Mouse (Mus musculus): ENCODE results near the gene Pla2g2f.

Pla2g2f gene

DNA sequence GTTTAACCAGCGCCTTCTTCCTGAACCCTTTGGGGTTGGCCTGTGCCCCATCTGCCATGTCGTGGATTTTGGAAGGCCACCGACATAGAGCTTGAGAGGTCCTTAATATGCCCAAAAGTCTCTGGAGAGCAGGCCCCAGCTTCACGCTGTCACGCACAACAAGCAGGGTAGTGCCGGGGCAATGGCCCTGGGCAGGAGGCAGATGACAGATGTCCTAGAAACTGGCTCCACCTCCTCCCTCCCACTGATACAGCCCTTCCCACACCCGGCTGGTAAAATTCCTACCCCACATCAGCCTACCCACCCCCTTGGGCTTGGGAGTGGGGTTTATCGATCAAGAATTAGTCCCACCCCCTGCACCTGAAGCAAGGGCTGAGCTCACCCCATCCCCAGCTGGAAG, at the start of gene Pla2g2f:
Pla2g2f (minus strand) TSS at position 211 of the 400 bp plus-strand sequence.
- no peak for DNase-seq (ENCODE audit: low spot score)

DNA sequence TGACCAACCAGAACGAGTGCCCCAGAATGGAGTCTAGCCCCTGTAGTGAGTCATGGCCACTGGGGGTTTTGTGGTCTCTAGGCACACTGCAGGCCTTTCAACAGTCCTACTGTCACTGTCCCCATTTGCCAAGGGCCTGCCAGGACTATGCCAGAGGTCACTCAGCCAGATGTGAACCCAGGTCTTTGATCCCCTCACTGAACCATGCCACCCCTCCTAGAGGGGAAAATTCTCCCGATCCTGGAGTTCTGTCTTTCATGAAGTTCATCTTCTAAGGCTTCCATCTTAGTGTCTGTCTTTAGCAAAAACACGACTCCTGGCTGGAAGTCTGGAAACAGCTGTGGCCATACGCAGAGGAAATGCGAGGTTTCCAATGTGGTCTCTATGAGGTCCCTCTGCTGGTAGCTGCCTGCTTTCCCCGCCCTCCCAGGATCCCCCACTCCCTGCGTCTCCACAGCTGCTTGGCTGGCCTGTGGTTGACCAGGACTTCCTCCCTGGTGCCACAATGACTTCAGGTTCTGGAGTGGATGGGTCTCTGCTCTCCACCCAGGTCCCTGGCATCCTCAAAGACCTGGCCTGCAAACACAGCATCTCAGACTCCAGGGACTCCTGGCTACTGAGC, 49.6 kb upstream of the Pla2g2f start:
- DNase-seq (ENCODE audit: low spot score) = no peak

DNA sequence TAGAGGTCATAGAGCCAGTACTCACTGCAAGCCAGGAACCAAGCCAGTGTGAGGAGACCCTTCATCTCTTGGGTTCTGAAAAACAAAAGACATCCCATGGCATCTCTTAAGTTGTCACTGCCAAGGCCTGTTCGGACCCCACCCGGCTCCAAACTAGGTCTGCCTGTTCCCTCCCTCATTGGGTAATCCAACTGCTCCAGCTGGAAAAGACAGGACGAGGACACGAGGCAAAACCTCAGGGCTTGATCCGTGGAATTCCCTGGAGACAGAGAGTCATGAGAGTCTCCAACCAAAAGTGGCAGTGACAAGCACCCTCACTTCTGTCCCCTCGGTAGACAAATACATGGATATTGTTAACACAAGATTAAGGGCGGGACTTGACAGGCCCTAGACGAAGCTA, 48.7 kb upstream of the Pla2g2f start:
- no peak for DNase-seq (ENCODE audit: low spot score)

DNA sequence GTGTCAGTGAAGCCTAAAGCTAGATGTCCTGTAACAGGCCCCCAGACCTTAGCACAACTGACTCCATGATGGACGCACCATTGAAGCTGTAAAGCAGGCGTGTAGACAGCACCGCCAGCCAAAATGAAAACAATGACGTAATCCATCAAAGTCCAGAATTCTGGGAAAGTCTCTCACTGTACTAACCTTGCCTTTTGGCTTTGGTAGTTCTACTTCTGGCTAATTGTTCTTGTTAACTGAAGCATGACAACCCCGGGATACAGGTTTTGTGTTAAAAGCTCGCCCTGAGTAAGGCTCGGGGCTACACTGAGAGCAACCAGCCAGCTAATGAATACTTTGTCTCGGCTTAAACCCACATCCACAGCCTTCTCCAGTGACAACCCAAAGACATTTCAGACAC, 47.8 kb upstream of the Pla2g2f start:
- DNase-seq (ENCODE audit: low spot score) = no peak

DNA sequence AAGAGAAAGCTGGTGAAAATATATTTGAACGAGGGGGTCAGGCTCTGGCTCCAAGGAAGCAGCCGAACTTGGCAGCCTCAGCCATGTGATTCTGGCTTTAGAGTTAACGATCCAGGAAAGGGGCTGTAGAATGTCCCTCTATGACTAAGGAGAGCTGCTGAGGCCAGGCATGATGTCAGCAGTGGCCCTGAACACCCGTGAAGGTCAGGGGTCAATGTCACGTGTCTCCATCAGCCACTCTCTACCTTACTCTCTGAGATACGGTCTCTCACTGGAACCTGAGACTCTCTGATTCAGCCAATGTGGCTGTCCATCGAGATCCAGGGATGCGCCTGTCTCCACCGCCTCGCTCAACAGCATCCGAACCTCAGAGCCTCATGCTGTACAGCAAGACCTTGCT, 45.5 kb upstream of the Pla2g2f start:
- no peak for DNase-seq (ENCODE audit: low spot score)

DNA sequence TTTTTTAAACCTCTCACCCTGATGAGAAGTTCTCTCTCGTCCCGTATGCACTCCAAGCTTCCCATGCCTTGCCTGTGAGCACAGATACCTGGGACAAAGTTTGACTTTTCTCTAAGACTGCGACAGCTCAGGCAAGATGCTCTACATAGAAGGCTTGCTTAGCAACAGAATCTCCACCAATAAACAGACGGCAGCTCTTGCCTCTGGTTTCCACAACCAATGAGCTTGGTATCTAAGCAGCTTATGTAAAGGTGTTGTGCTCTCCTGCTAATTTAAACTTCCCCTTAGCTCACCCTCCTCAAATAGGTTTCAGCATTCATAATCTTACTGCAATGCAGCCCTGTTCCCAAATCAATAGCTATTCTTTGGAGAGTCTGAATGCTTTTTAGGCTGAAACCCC, 44.2 kb upstream of the Pla2g2f start:
- DNase-seq (ENCODE audit: low spot score) = no peak

DNA sequence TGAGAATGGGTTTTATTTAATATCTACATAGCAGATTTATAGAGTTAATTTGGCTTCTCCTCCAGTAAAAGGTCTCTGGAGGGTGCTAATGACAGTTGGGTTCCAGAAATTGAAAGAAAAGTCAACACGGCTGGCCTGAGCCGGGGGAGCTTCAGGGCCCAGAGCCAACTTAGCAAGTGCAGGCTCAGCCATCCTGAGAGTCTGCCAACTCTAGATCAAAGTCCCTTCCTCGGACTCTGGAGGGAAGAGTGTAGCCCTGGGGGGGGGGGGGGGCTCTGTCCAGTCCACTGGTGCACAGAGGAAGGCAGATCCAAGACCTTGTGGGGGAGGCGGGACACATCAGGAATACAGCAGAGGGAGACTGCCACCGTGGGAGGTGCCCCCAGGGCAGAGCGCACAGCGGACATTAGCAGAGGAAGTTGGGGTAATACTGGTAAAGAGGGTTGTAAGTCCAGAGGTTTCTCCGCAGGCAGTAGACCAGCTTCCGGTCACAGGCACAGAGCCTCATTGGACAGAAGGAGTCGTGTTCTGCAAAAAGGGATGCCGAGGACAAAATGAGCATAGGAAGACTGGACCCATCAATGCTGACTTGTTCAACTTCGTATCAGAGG, 42.8 kb upstream of the Pla2g2f start:
- no peak for DNase-seq (ENCODE audit: low spot score)

DNA sequence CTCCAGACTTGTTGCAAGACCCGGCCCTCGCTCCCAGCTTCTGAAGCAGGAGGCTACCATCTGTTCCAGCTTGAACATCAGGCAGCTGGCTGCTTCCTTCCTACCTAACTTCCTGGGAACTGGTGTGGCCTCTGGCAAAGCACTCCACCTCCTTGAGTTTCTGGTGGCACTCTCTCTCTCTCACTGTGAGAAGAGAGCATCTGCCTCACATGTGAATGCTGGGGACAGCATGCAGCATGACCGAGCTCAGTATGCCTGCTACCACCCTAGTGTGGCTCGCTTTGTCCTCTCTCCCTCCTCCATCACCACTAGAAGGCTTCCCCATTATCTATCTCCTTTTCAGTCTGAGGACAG, 39.8 kb upstream of the Pla2g2f start:
- DNase-seq (ENCODE audit: low spot score) = no peak

DNA sequence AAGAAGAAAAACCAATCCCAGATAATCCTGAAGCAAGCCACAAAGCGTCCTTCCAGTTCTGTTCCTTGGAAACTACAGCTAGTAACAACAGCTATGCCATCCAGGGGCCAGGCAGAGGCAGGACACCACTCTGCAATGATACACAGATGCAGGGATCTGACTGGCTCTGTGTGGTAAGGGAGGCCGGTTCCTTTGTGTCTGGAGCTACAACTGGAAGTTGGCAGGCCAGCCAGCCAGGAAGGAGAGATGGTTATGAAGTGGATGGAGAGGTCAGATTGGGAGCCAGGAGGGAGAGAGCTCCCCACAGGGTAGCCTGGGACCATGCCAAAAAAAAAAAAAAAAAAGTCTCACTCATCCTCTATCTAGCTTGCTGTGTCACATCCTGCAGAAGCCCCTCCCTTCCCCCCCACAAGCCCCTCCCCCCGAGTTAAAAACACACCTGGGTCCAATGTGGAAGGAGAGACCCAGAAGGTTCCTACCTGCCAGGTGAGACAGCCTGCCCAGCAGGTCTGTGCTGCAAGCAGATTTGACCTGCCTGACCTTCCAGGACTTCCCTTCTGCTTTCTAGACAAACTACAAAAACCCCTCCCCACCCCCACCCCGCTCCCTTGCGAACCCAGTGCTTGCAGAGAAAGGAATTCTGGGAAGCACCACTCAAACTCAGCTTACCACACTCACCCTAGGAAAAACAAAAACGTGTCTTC, 39.2 kb upstream of the Pla2g2f start:
- DNase-seq (ENCODE audit: low spot score) = no peak

DNA sequence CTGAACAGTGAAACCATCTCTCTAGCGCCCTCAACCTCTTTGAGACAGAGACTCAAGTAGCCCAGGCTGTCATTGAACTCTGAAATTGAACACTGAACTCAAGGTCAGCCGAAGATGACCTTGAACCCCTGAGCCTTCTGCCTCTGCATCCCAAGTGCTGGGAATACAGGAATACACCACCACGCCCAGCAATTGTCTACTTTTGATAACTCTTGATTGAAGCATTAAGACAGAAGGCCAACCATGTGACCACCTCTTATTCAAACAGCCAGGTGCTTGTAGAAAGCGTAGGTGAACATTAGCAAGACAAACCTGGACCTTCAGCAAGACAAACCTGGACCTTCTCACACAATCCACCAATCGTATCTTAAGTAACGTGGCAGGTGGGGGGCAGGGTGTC, 36.9 kb upstream of the Pla2g2f start:
- no peak for DNase-seq (ENCODE audit: low spot score)

DNA sequence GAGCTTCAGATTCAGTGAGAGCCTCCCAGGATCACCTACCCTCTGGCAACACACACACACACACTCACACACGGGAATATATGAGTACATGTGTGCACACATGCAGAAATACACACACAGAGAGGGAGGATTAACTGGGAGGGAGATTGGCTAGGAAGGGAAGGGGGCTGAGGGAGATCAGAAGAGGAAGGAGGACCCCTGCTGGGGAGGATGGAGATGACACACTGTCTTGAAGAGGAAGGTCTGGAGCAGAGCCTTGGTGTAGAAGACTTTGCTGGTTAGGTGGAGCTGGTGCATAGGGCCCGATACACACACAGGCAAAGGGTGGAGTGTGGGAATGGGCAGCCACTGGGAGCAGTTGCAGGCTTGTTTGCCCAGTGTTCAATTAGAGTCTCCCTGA, 35.9 kb upstream of the Pla2g2f start:
- peak; percentile 32 for DNase-seq (ENCODE audit: low spot score)

DNA sequence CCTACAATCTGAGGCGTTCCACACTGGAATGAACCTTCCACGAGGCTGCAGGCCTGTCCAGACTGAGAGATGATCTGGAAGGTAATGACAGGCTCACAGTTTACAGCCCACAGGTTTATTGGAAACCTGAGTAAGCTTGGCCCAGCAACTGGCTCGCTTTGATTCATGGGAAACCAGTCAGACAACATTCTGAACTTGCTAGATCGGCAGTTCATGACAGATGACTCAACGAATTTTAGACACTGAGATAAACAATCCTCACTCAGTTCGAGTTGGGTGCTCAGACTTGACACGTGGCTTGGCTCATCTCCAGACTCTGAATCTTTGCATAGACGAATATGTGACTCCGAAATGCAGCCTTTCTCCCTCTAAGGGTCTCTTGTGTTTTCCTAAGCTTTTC, 35.2 kb upstream of the Pla2g2f start:
- DNase-seq (ENCODE audit: low spot score) = no peak

DNA sequence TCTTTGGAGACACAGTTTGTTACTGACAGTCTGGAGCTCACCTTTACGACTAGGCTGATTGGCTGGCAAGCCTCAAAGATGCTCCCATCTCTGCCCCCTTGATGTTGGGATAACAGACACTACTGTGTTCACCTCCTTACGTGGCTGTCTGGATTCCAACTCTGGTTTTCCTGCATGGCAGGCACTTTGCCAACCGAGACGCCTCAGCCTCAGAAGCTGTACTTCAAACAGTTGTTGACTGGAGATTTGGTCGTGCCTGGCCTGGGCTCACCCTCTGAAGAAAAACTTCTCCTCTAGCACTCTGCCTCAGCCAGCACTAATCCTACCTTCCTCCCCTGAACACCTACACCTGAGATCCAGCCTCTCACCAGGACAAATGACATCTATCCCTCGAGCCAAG, 34.0 kb upstream of the Pla2g2f start:
- DNase-seq (ENCODE audit: low spot score) = no peak

DNA sequence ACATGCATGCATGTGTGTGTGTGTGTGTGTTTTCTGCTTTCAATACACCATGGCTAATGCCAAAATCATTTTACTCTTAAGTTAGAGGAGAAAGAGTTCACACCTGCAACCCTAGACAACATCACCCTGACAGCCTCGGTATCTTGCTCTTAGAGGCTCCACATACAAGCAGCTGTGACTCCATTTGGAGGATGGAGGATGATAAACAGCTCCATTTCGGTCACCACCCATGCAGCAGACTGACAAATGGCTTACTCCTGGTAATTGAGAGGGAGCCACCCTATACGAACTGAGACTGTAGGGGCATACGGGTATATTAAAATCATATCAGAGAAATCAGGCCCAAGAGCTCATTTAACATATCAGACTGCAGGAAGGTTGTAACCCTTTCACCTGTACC, 31.0 kb upstream of the Pla2g2f start:
- no peak for DNase-seq (ENCODE audit: low spot score)

DNA sequence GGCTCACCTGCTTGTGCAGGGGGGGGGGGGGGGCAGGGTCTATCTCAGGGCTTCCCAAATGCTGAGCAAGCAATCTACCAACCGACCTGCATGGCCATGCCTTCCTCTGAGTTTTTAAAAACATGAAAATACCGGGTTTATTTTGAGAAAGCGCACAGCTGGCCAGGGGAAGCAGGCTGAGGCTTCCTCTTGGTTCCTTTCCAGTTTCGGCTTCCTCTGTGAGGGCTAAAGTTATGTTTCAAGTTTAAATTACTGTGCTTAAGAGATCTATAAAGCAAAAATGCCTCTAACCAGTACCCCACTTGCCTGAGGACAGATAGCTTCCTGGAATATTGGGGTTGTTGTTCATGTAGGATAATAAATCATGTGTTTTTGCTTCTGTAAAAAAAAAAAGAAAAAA, 28.7 kb upstream of the Pla2g2f start:
- no peak for DNase-seq (ENCODE audit: low spot score)

DNA sequence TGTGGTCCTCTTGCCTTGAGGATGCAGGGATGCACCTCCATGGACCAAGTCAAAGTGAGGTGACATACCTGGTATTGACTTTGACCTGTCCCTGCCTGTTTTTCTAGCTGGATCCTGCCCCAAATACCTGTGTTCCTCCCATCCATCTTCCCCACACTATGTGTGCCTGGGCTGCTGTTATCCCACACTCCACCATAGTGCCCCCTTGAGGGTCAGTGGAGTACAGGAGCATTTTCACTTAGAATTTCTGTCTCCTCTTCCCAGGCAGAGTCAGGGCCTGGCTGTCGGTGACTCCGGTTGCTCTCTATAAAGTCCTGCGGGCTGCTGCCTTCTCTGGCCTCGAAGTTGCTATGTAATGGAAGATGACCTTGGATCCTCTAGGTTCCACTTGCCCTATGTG, 28.3 kb upstream of the Pla2g2f start:
- no peak for DNase-seq (ENCODE audit: low spot score)

DNA sequence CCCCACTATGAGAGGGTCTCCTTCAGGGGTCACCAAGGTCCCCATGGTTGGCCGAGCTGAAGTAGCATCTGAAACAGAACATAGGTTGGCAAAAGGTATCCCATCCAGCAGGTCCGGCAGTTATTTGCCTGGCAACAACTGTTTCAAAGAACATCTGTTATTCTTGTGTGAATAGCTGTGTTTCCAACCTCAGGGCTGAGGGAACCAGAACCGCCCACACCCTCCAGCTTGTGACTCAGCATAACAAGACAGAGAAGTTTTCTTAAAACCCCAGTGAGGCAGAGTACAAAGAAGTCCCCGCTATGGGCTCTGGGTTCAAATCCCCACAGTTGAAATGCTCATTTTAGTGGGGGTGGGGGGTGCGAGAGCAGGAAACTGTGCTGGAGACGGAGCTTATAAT, 24.7 kb upstream of the Pla2g2f start:
- DNase-seq (ENCODE audit: low spot score) = no peak

DNA sequence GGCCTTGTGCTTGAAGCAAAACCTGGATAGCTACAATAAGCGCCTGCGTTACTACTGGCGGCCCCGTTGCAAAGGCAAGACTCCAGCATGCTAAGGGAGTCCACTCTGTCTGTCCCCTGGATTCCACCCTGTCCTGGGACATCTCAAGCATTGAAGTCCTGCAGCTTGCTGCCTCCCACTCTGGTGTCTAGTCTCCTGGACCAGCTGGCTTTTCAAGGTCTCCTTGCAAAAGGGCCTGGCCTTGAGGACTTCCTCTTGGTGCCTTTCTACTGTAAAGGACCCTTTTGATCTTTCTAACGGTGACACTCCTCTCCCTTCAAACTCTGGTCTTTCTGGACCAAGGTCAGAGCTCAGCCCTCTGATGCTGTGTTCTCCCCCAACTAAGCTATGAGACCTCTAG, 22.9 kb upstream of the Pla2g2f start:
- no peak for DNase-seq (ENCODE audit: low spot score)

DNA sequence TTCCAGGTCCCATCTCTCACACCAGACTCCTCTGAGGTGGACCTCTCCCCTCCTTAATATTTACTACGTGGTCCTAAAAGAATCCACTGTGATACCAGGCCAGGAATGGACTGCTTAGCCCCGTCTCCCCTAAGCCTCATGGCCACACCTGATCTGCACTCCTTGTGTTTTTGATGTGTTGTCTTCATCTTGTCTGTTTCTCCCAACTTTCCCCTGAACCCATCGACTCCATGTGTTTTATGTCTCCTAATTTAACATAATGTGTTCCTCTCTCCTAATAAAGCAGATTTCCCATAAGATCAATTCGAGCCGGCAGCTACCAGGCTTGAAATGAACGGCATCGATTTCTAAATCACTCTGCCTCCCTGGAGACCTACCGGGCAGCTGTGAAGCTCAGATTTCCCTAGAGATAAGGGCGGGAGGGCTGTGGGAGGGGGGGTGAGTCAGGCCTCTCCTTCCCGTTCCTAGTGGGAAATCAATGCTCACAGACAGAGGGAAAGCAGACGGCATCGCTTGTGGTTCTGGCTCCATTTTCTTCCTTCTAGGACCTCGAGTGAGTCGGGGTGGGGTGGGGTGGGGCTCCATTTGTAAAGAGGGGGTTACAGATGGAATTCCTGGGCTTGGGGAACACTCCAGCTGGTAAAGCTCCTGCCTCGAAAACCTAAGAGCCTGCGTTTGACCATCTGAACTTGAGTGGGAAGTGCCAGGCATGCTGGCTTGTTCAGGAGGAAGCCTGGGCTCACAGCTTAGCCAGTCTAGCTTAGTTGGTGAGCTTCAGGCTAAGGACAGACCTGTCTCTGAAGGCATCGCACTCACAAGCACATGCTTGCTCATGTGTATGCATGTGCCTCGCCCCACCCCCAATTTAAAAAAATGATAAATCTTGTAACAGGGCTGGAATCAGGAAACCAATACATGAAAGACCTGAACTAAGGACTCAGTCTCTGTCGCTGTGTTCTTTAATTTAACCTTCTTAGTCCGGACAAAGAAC, 20.3 kb upstream of the Pla2g2f start:
- no peak for DNase-seq (ENCODE audit: low spot score)

DNA sequence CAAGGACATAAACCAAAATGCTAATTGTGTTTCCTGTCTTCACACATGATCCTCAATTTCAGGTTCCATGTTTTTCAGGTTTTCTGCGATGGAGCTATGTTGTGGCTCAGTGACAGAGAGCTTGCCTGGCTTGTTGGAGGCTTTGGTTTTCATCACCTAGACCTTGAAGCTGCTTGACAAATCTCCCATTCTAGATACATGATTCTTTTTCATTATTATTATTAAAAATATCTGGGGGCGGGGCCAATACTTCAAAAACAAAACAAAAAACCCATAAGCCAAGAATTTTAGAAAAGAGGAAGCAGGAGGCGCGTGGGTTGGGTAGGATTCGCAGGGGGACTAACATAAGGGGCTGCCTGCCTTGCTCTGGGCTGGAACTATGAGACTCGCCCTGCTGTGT, 18.0 kb upstream of the Pla2g2f start, which contains the start of gene Pla2g2d:
Pla2g2d (plus strand) TSS at position 301 of the 400 bp plus-strand sequence.
- no peak for DNase-seq (ENCODE audit: low spot score)

DNA sequence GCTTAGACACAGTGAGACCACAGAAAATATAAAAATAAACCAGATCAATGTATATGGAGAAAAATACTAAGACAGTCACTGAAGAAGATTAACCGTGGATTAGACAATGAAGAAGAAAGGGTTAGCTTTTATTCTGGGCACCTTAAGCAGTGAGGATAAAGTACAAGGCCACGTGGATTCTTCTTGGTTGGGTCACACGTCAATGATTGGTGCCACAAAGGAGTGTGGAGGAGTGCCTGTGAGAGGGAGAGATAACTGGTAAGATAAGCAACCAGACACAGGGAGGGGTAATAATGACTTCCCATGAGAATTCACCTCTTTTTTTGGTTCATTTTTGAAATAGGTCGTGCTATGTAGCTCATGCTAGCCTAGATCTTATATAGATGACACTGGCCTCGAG, 15.0 kb upstream of the Pla2g2f start:
- DNase-seq (ENCODE audit: low spot score) = no peak

DNA sequence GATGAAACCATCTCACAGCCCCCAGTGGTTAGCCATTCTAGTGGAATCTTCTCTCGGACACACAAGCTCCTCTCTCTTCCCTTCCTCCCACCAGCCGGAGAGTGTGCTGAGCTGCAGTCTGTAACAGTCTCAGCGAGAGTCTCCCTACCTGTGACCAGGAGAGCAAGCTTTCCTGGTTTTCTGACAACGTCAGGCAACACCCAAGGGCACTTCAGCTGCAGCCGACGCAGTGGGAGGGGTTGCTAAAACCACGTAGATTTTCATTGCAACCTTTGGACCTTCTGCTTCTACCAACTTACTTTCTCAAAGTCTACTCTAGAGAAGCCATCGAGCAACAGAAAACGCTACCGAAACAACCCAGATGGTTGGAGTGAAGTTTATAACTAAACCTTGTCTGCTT, 14.5 kb upstream of the Pla2g2f start:
- no peak for DNase-seq (ENCODE audit: low spot score)

DNA sequence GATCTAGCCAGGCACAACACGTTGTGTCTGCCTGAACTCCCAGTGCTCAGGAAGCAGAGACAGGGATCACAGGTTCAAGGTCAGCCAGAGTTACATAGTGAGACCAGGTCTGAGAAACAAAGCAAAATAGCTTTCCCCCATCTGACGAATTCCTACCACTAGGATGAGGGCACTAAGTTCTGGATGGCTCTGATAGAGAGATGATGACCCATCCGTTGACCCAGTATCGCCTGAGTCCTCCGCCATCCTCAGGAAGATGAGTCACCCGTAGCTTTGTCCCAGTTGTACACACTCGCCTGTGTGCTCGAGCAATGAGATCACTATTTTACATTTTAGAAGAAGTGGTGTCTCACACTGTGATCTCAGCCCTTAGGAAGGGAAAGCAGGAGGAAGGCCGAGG, 4.8 kb upstream of the Pla2g2f start:
- DNase-seq (ENCODE audit: low spot score) = no peak

All from layer of hippocampus, adult 9-10 months (tissue).